Mouse (Mus musculus): Measurements from ENCODE around the gene Gm36245. TPM values are rescaled to one million over a fixed set of nuclear protein-coding genes. Genes with fewer than 3 reads are reported as not detected.

The Gm36245 gene
- not detected in 2 replicates for polyA plus RNA-seq (2016; fragmentation: Nextera tagmentation; extraction: Ambion mirVana)

DNA sequence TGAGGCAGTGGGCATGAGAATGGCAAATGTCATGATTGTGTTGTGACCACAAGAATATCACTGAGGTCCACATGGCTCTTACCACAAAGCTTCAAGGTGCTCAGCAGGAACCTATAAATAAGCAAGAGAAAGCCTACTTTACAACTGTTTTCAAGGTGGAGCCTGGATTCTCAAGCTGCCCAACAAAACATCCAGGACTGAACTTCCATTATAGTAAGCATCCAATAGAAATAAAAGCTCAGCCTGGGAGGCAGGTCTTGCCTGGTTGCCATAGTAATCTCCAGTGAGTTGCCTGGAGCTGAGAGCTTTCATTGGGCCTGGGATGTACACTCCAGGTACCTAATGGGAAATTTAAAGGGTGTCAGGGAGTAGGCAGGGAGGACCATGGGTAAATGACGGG, at the start of gene Gm36245:
Gene Gm36245 (plus strand): TSS at position 301 of the 400 bp plus-strand sequence.
- ATAC-seq (ENCODE audit: low FRiP score) = no peak
- Histone ChIP-seq H3K9me3 (replicated peaks) (no peaks in the 10 kb centered on the region), H3K27ac (no peak within 1 kb of the TSS), H3K4me3 (no peak within 1 kb of the TSS), H3K36me3 (no peaks in the 10 kb centered on the region), H3K4me1 (no peaks in the 10 kb centered on the region), H3K27me3 (no peaks in the 10 kb centered on the region), H3K4me2 (replicated peaks) (no peak within 1 kb of the TSS), H3K9ac (no peak within 1 kb of the TSS)
- 88% methylated on average over 1 of the region's 1 CpGs for WGBS

DNA sequence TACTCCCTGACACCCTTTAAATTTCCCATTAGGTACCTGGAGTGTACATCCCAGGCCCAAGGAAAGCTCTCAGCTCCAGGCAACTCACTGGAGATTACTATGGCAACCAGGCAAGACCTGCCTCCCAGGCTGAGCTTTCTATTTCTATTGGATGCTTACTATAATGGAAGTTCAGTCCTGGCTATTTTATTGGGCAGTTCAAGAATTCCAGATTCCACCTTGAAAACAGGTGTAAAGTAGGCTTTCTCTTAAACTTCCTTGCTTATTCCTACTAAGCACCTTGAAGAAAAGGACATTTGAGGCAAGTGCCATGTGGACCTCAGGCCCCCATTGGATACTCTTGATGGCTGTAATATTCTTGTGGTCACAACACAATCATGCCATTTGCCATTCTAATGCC, 37.3 kb upstream of the Gm36245 start, which contains the start of gene 1700025B11Rik:
Gene 1700025B11Rik (minus strand): TSS at position 101 of the 400 bp plus-strand sequence.
- no peak within 1 kb of the TSS for H3K4me2 ChIP-seq (replicated peaks)
- H3K9me3 ChIP-seq (replicated peaks) = no peaks in the 10 kb centered on the region
- H3K27ac ChIP-seq = no peak within 1 kb of the TSS
- no peaks in the 10 kb centered on the region for H3K27me3 ChIP-seq
- H3K4me1 ChIP-seq = no peaks in the 10 kb centered on the region
- H3K4me3 ChIP-seq = no peak within 1 kb of the TSS
- no peak within 1 kb of the TSS for H3K9ac ChIP-seq
- no peak for ATAC-seq (ENCODE audit: low FRiP score)
- no peaks in the 10 kb centered on the region for H3K36me3 ChIP-seq

DNA sequence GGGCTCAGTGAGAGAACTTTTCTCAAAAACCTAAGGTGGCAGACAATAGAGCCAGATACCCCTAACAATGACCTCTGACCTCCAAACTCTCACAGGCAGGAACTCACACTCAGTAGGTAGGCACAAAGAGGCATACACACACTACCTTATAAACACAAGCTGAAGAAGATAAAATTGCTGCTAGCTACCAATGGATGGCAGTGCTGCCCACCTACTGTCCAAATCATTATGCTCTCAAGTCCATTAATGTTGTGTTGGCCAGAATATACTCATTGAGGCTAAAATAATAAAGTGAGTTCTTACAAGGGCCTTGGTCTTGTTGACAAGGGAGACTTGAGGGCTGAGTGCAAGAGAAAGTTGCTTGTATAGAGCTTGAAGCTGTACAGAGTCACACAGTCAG, 35.8 kb upstream of the Gm36245 start:
- Histone ChIP-seq H3K4me2 (replicated peaks) (no peak overlapping the region), H3K9ac (no peak overlapping the region), H3K27me3 (no peaks in the 10 kb centered on the region), H3K27ac (no peak overlapping the region), H3K36me3 (no peaks in the 10 kb centered on the region), H3K9me3 (replicated peaks) (no peaks in the 10 kb centered on the region), H3K4me1 (no peaks in the 10 kb centered on the region), H3K4me3 (no peak overlapping the region)
- ATAC-seq (ENCODE audit: low FRiP score) = no peak

DNA sequence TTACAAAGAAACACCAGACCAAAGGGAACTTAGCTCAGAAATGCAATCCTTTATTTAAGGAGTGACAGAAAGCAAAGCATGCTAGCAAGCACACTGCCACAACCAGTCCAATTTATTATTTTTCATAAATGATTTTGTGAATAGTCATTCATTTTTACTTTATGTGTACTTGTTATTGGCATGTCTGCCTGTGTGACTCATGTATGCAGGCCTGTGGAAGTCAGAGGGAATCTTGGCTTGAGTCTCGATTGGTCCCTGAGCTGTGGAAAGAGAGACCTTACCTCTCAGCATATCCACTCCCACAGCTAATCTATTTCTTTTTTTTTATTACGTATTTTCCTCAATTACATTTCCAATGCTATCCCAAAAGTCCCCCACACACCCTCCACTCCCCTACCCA, 20.3 kb upstream of the Gm36245 start:
- H3K9me3 ChIP-seq (replicated peaks) = peaks cover 3% of the 10 kb centered on the region; the same call in 1 of the 2 replicates
- H3K27ac ChIP-seq = no peak overlapping the region
- H3K4me2 ChIP-seq (replicated peaks) = no peak overlapping the region
- WGBS = 94% methylated on average over 2 of the region's 2 CpGs
- H3K9ac ChIP-seq = no peak overlapping the region
- no peaks in the 10 kb centered on the region for H3K4me1 ChIP-seq
- no peak for ATAC-seq (ENCODE audit: low FRiP score)
- H3K36me3 ChIP-seq = no peaks in the 10 kb centered on the region
- no peaks in the 10 kb centered on the region for H3K27me3 ChIP-seq
- no peak overlapping the region for H3K4me3 ChIP-seq

DNA sequence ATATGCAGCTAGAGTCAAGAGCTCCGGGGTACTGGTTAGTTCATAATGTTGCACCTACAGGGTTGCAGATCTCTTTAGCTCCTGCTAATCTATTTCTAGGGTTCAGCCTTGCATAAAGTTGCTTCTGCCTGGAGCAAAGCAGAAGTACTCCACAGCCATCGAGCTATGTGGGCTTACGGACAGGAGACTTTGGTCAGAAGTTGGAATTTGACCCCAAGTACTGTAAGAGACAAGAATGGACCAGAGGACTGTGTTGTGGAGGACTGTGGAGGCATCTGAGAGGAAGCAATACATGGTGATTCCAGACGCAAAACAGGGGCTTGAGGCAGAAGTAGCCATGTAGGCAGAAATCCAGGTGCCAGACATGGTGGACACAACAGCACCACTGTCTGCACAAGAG, 19.7 kb upstream of the Gm36245 start:
- H3K27me3 ChIP-seq = no peaks in the 10 kb centered on the region
- no peak overlapping the region for H3K4me2 ChIP-seq (replicated peaks)
- no peak overlapping the region for H3K9ac ChIP-seq
- ATAC-seq (ENCODE audit: low FRiP score) = no peak
- H3K4me1 ChIP-seq = no peaks in the 10 kb centered on the region
- no peak overlapping the region for H3K27ac ChIP-seq
- H3K36me3 ChIP-seq = no peaks in the 10 kb centered on the region
- H3K4me3 ChIP-seq = no peak overlapping the region
- 93% methylated on average over 4 of the region's 4 CpGs for WGBS
- H3K9me3 ChIP-seq (replicated peaks) = peaks cover 6% of the 10 kb centered on the region; the same call in 1 of the 2 replicates

DNA sequence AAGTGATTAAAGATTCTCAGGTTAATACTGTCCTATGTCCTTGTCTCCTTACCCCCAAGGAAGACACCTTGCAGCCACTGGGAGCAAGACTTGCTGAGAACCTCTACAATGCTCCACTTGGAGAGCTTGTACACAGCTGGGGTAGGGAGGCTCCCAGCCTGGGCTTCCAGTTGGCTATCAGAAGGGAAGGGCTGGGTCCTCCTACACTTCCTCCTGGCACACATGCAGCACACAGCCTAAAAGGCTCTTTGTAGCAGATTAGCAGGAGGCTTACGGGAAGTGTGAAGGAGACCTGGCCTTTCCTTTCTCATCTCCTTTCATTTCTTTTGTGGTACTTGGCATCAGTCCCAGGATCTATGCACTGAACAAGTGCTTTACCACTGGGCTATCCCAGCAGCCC, 17.4 kb upstream of the Gm36245 start:
- Histone ChIP-seq H3K27ac (no peak overlapping the region), H3K36me3 (no peaks in the 10 kb centered on the region), H3K9me3 (replicated peaks) (peaks cover 6% of the 10 kb centered on the region; the same call in 1 of the 2 replicates), H3K27me3 (no peaks in the 10 kb centered on the region), H3K9ac (no peak overlapping the region), H3K4me1 (no peaks in the 10 kb centered on the region), H3K4me2 (replicated peaks) (no peak overlapping the region), H3K4me3 (no peak overlapping the region)
- WGBS = 59% methylated on average over 1 of the region's 1 CpGs
- ATAC-seq (ENCODE audit: low FRiP score) = no peak

DNA sequence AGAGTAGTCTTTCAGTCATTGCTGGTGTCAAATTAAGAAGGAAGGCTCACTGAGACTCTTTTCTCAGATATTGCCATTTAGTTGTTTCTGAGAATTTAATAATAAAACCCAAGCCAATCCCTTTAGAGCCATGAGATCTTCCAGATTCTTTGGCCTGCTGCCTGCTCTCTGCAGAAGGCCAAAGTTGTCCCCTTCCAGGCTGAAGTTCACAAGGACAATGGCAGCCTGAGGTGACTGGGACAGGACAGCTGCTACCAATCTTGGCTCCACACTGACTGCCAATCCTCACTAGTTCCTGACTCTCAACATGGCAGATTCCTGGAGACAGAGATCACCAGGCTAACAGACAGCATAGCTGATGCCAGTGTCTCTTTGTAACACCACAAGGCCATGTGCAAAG, 12.0 kb upstream of the Gm36245 start:
- ATAC-seq (ENCODE audit: low FRiP score) = no peak
- Histone ChIP-seq H3K9ac (no peak overlapping the region), H3K27ac (no peak overlapping the region), H3K4me1 (no peaks in the 10 kb centered on the region), H3K4me3 (no peak overlapping the region), H3K4me2 (replicated peaks) (no peak overlapping the region), H3K27me3 (no peaks in the 10 kb centered on the region), H3K36me3 (no peaks in the 10 kb centered on the region), H3K9me3 (replicated peaks) (peaks cover 6% of the 10 kb centered on the region; the same call in 1 of the 2 replicates)

DNA sequence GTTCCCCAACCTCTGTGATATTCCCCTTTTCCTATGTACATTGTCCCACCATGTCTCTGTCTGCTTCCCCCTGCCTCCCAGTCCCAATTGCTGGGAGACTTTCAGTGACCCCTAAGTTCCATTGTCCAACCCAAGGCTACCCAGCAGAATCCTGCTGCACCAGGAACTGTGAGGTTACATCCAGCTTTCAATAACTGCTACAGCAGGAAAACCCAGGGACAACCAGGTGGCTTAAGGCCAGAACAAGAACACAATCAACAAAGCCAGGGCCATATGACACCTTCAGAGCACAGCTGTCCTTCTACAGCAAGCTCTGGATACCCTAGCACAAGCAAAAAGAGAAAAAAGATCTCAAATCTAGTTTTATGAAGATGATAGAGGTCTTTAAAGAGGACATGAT, 10.1 kb upstream of the Gm36245 start:
- Histone ChIP-seq H3K4me3 (no peak overlapping the region), H3K4me1 (no peaks in the 10 kb centered on the region), H3K36me3 (no peaks in the 10 kb centered on the region), H3K9me3 (replicated peaks) (peaks cover under 1% of the 10 kb centered on the region; the same call in 1 of the 2 replicates), H3K27me3 (no peaks in the 10 kb centered on the region), H3K4me2 (replicated peaks) (no peak overlapping the region), H3K9ac (no peak overlapping the region), H3K27ac (no peak overlapping the region)
- no peak for ATAC-seq (ENCODE audit: low FRiP score)

DNA sequence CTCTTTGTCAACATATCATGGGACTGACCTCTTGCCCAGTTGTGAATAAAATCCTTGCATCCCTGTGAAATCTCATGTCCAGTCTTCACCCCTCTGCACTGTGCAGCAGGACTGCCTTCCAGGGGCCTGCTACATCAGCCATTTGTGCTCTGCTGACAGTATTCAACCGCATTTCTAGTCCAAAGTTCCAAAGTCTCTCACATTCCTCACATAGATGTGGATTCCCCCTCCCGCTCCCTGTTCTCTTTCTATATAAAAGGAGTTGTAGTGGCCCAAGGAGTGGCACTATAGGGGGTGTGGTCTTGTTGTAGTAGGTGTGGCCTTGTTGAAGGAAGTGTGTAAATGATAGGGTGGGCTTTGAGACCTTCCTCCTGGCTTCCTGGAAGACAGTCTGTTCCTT, 8.2 kb upstream of the Gm36245 start:
- 70% methylated on average over 2 of the region's 2 CpGs for WGBS
- no peaks in the 10 kb centered on the region for H3K27me3 ChIP-seq
- no peak overlapping the region for H3K4me3 ChIP-seq
- no peak overlapping the region for H3K4me2 ChIP-seq (replicated peaks)
- no peak for ATAC-seq (ENCODE audit: low FRiP score)
- no peaks in the 10 kb centered on the region for H3K9me3 ChIP-seq (replicated peaks)
- no peak overlapping the region for H3K9ac ChIP-seq
- no peaks in the 10 kb centered on the region for H3K4me1 ChIP-seq
- H3K36me3 ChIP-seq = no peaks in the 10 kb centered on the region
- no peak overlapping the region for H3K27ac ChIP-seq

DNA sequence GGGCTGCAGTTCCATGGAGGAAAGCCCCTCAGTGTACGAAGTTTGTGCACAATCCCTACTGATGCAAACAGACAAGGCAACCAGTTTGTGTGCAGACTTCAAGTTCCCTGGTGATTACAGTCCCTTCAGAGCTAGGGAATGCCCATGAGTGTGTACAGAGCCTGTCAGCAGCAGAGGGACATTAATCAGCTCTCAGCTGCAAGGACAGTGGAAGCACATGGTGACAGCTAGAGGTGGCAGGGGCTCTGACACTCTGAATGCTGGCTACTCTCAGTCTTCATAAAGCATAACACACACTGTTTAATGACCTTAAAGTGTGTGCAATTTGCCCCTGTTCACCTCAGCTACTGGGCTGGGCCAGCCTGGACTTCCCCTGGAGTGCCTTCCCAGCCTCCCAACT, 5.5 kb upstream of the Gm36245 start:
- Histone ChIP-seq H3K36me3 (no peaks in the 10 kb centered on the region), H3K9me3 (replicated peaks) (no peaks in the 10 kb centered on the region), H3K4me3 (no peak overlapping the region), H3K27ac (no peak overlapping the region), H3K4me2 (replicated peaks) (no peak overlapping the region), H3K9ac (no peak overlapping the region), H3K27me3 (no peaks in the 10 kb centered on the region), H3K4me1 (no peaks in the 10 kb centered on the region)
- WGBS = 85% methylated on average over 1 of the region's 1 CpGs
- ATAC-seq (ENCODE audit: low FRiP score) = no peak

DNA sequence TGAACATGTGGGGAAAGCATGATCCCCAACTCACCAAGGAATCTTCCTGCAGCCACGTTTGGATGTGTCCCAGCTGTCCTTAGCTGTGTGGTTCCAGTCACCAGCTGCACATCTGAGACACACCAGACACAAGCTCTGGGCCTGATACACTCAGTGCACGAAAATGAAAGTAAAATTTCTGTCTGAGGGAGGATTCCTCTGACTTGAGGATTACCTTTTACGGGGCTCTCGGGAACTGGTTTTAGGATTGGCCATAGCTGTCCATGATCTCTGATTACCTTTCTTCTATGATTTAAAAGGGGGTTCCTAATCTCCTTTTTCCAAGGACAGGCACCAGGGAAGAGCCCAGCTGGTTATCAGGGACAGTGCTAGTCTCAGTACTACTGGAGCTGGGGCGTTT, 3.1 kb upstream of the Gm36245 start, which contains the start of gene Apol10b:
Gene Apol10b (minus strand): TSS at position 165 of the 400 bp plus-strand sequence.
- WGBS = 73% methylated on average over 5 of the region's 5 CpGs
- no peak within 1 kb of the TSS for H3K4me2 ChIP-seq (replicated peaks)
- no peaks in the 10 kb centered on the region for H3K9me3 ChIP-seq (replicated peaks)
- no peak for ATAC-seq (ENCODE audit: low FRiP score)
- no peak within 1 kb of the TSS for H3K27ac ChIP-seq
- no peaks in the 10 kb centered on the region for H3K27me3 ChIP-seq
- no peaks in the 10 kb centered on the region for H3K4me1 ChIP-seq
- H3K9ac ChIP-seq = no peak within 1 kb of the TSS
- H3K4me3 ChIP-seq = no peak within 1 kb of the TSS
- H3K36me3 ChIP-seq = no peaks in the 10 kb centered on the region

DNA sequence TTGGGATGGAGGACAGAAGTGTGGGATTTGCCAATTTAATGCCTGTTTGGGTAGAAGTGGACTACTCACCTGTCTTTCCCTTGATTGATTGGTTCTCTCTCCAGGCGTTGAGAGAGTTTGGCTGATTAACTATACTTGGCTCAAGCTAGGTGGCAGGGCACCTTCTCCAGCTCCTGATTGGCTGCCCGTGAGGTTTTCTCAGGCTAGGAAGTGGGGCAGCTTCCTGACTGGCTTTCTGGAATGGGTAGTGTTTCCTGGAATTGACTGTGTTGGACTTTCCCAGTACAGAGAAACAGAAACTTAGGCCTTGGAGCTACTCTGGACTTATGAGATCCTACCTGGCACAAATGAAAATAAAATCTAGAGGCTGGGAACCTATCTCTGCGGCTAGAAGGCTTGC, 629 bp upstream of the Gm36245 start:
- WGBS = 70% methylated on average over 3 of the region's 3 CpGs
- no peaks in the 10 kb centered on the region for H3K9me3 ChIP-seq (replicated peaks)
- no peak for ATAC-seq (ENCODE audit: low FRiP score)

DNA sequence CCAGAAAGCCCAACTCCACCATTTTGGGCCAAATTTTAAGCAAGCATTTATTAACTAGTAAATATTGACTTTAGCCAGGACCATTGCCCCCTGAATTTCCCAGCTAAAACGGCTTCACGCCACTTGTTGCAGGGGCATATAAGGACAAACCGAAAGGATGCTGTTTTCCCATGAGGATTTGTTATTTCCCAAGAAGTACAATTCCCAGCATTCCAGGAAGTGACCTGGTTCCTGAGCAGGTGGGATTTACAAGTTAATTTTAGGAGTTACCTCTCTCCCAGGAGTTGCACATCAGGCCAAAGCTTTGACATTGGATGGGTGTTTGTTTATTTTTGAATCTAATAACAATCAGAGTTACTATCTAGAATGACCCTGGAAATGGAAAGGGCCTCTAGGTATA, 7.0 kb downstream of the Gm36245 start:
- H3K4me2 ChIP-seq (replicated peaks) = no peak overlapping the region
- H3K27ac ChIP-seq = no peak overlapping the region
- H3K27me3 ChIP-seq = no peaks in the 10 kb centered on the region
- no peaks in the 10 kb centered on the region for H3K36me3 ChIP-seq
- ATAC-seq (ENCODE audit: low FRiP score) = no peak
- H3K9ac ChIP-seq = no peak overlapping the region
- H3K4me1 ChIP-seq = no peaks in the 10 kb centered on the region
- WGBS = 90% methylated on average over 3 of the region's 3 CpGs
- H3K4me3 ChIP-seq = no peak overlapping the region
- no peaks in the 10 kb centered on the region for H3K9me3 ChIP-seq (replicated peaks)

More for the DNA sequence above, 629 bp upstream of the Gm36245 start:
- H3K9ac ChIP-seq = no peak overlapping the region
- no peak overlapping the region for H3K4me2 ChIP-seq (replicated peaks)
- no peaks in the 10 kb centered on the region for H3K4me1 ChIP-seq
- H3K27ac ChIP-seq = no peak overlapping the region
- no peak overlapping the region for H3K4me3 ChIP-seq
- H3K27me3 ChIP-seq = no peaks in the 10 kb centered on the region
- H3K36me3 ChIP-seq = no peaks in the 10 kb centered on the region

All from hindbrain, embryonic 12.5 days (tissue).